Mouse (Mus musculus) cortical plate, adult 2 months (tissue): ENCODE measurements around the gene Tmem231.

Source experiments
- CTCF ChIP-seq: fragments of 200-500 bp; IDR thresholded peaks from 2 replicates; pipeline ENCODE4 v1.5.1; 2011; ENCODE audit warnings: mild to moderate bottlenecking, control low read depth, low read length; ENCODE audit not compliant: insufficient read depth; ENCODE audit errors: extremely low read depth
- POLR2A ChIP-seq: fragments of 200-500 bp; IDR thresholded peaks from 2 replicates; pipeline ENCODE4 v1.6.1; 2011; ENCODE audit warnings: mild to moderate bottlenecking, low read length, control low read depth; ENCODE audit not compliant: insufficient read depth; ENCODE audit errors: extremely low read depth

DNA sequence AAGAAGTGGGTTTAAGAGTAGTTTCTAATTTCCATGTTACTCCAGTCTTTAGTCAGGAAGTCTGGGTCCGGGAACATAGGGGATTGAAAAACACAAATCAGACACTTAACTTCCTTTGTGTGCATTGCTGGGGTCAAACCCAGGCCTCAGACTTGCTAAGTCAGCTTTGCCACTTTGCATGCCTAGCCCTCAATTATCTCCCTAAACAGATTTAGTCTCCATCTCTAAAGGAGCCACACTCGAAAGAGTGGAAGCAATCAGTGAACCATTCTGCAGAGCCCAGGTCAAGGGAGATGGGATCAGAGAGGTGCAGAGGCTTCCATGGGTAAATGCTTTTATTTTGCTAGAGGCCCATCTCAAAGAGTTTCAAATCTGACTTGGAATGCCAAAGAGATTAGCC, 65.0 kb downstream of the Tmem231 start:
- TF ChIP-seq CTCF: no peak
- no peak for TF ChIP-seq POLR2A
